Mouse (Mus musculus): ENCODE measurements around the gene Atp1a2. TPM values are rescaled to one million over a fixed set of nuclear protein-coding genes. Genes with fewer than 3 reads are reported as not detected.

Atp1a2 gene
- total and polyA plus RNA-seq, 2 experiments from 2014 or later: 27.1 to 130 TPM

DNA sequence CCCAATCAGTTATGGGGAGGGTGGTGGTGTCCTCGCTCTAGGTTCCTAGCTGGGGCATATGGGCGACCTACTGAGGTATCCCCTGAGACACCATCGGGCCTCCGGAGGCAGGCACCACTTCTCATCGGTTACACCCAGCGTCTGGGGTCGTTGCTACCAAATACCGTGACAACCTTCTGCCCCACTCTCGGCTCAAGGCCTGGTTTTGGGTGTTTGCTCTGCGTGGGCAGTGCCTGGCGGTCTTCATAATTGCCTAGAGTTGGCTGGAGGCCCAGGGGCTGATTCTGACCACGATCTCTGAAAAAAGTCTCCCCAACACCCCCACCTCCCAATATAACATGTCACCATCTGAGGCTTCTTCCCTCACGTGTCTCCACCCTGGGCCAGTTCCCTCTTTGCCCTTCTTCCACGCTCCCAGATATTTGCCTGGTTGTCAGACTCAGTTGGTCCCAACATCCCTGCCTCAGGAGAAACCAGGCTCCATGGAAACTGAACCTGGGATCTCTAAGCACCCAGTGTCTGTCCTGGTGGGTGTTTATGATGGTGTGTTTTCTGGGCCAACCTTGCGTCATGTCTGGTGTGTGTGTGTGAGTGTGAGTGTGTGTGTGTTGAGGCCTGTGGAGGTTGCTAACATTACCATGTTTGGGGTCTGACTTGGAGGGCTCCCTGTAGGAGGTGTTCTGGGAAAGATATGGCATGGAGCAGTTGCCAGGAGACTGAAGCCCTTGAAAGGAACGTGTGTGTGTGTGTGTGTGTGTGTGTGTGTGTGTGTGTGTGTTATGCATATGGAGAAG is 15.1 kb upstream of the Atp1a2 start:
- no peaks in the 10 kb centered on the region for H3K9me3 ChIP-seq (replicated peaks; ENCODE audit: control insufficient read depth, low read length)
- DNase-seq (ENCODE audit: low spot score): no peak

DNA sequence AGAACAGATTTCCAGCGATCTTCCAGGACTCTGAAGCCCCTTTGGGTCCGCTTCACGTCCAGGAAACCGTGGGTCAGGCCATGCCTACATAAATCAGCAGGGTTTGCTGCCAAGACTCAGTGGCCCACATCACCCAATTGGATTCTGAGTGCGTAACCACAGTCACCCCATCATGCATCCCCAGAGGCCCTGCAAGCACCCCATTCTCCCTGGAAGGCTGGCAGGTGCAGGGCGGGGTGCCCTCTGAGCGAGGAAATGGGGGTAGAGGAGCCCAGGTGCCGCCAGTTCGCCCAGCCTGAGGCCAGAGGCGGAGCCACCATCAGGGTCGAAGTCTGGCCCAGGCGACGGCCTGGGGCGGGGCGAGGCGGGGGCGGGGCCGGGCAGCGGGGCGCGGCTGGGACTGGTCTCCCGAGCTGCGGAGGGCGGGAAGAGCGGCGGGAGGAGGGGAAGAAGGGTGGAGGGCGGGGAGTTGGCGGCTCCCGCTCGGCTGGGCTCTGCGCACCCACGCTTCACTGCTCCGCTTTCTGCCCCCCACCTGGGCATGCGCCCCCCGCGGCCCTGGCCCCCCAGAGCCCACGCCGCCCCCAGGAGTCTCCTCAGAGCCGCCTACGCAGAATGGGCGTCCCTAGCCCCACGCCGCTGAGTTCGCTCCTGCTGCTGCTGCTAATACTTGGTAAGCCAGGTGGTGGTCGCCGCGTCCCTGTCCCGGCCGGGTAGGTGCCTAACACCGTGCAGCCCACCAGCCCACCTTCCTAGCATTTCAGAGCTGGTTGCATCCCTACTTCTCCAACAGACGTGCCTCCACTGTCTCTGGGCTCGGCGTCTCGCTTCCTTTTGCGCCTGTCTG is 14.3 kb upstream of the Atp1a2 start:
- peaks cover 4% of the 10 kb centered on the region; the same call in 1 of the 2 replicates for H3K4me1 ChIP-seq (ENCODE audit: control insufficient read depth, insufficient read depth)
- TF ChIP-seq CTCF (IDR thresholded peaks at IDR 0.05; ENCODE audit: low read depth): no peak
- TF ChIP-seq EP300 (IDR thresholded peaks at IDR 0.05; ENCODE audit: low read depth): no peak
- H3K9ac ChIP-seq (replicated peaks; ENCODE audit: low read depth, low read length): peak overlapping the region; percentile 68
- no peaks in the 10 kb centered on the region for H3K9me3 ChIP-seq (replicated peaks; ENCODE audit: control insufficient read depth, low read length)
- H3K4me3 ChIP-seq (ENCODE audit: low read depth, low read length): peak overlapping the region; percentile 66
- under 1% methylated on average over 35 of the region's 55 CpGs for WGBS
- peak overlapping the region; percentile 92 for H3K27ac ChIP-seq (ENCODE audit: low read depth)
- H3K36me3 ChIP-seq (replicated peaks; ENCODE audit: control insufficient read depth, insufficient read depth, low read length): no peaks in the 10 kb centered on the region
- peak overlapping the region; percentile 91 for H3K4me2 ChIP-seq (ENCODE audit: low read depth, low read length)
- ATAC-seq (ENCODE audit: insufficient read depth, low read depth): peak; percentile 80
- DNase-seq (ENCODE audit: low spot score): peak; percentile 88
- no peaks in the 10 kb centered on the region for H3K27me3 ChIP-seq (ENCODE audit: control insufficient read depth, insufficient read depth, low read length)

More for the DNA sequence above, 15.1 kb upstream of the Atp1a2 start:
- Histone ChIP-seq H3K27ac (ENCODE audit: low read depth) (no peak overlapping the region), H3K36me3 (replicated peaks; ENCODE audit: control insufficient read depth, insufficient read depth, low read length) (no peaks in the 10 kb centered on the region), H3K9ac (replicated peaks; ENCODE audit: low read depth, low read length) (peak overlapping the region; percentile 68), H3K4me1 (ENCODE audit: control insufficient read depth, insufficient read depth) (peaks cover 4% of the 10 kb centered on the region; the same call in 1 of the 2 replicates), H3K4me2 (ENCODE audit: low read depth, low read length) (peak overlapping the region; percentile 91), H3K4me3 (ENCODE audit: low read depth, low read length) (peak overlapping the region; percentile 66), H3K27me3 (ENCODE audit: control insufficient read depth, insufficient read depth, low read length) (no peaks in the 10 kb centered on the region)
- no peak for TF ChIP-seq EP300 (IDR thresholded peaks at IDR 0.05; ENCODE audit: low read depth)
- no peak for TF ChIP-seq CTCF (IDR thresholded peaks at IDR 0.05; ENCODE audit: low read depth)
- ATAC-seq (ENCODE audit: insufficient read depth, low read depth): 0 out of 2 replicates have a peak, but pooled peaks have one; percentile 0
- 18% methylated on average over 16 of the region's 16 CpGs for WGBS

DNA sequence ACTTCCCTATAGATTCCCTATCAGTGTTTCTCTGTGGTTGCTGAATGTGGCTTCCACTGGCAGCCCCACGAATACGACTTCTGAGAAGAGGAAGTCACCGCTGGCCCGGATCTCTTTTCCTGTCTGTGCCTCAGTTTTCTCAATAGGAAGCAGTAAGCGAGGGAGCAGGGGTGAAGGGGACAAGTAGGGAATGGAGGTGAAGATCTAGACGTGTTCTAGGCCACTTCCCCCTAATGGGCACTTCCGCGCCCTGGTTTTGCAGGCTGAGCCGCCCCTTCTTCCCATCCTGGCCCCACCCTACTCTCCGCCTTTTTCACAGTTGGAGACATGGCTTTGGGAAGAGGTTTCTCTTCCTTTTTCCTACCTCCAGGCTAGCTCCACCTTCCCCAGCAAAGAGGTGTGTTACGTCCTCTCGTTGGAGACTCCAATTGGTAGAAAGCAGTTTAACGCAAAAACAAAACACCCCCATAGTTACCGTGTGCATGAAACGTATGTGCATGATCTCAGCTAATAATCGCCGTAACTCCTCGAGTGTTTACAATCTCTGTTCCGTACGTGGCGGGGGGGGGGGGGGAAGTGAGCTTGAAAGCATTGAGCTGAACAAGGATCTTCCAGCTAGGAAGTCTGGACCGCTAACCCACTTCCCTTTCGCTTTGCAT is 13.5 kb upstream of the Atp1a2 start:
- peak; percentile 26 for ATAC-seq (ENCODE audit: insufficient read depth, low read depth)
- Histone ChIP-seq H3K9ac (replicated peaks; ENCODE audit: low read depth, low read length) (peak overlapping the region; percentile 68), H3K36me3 (replicated peaks; ENCODE audit: control insufficient read depth, insufficient read depth, low read length) (no peaks in the 10 kb centered on the region), H3K4me2 (ENCODE audit: low read depth, low read length) (peak overlapping the region; percentile 91), H3K27me3 (ENCODE audit: control insufficient read depth, insufficient read depth, low read length) (no peaks in the 10 kb centered on the region), H3K9me3 (replicated peaks; ENCODE audit: control insufficient read depth, low read length) (no peaks in the 10 kb centered on the region), H3K4me1 (ENCODE audit: control insufficient read depth, insufficient read depth) (peaks cover 4% of the 10 kb centered on the region; the same call in 1 of the 2 replicates), H3K4me3 (ENCODE audit: low read depth, low read length) (peak overlapping the region; percentile 66), H3K27ac (ENCODE audit: low read depth) (peak overlapping the region; percentile 92)
- no peak for TF ChIP-seq EP300 (IDR thresholded peaks at IDR 0.05; ENCODE audit: low read depth)
- TF ChIP-seq CTCF (IDR thresholded peaks at IDR 0.05; ENCODE audit: low read depth): no peak
- WGBS: 5% methylated on average over 23 of the region's 23 CpGs
- peak; percentile 72 for DNase-seq (ENCODE audit: low spot score)

DNA sequence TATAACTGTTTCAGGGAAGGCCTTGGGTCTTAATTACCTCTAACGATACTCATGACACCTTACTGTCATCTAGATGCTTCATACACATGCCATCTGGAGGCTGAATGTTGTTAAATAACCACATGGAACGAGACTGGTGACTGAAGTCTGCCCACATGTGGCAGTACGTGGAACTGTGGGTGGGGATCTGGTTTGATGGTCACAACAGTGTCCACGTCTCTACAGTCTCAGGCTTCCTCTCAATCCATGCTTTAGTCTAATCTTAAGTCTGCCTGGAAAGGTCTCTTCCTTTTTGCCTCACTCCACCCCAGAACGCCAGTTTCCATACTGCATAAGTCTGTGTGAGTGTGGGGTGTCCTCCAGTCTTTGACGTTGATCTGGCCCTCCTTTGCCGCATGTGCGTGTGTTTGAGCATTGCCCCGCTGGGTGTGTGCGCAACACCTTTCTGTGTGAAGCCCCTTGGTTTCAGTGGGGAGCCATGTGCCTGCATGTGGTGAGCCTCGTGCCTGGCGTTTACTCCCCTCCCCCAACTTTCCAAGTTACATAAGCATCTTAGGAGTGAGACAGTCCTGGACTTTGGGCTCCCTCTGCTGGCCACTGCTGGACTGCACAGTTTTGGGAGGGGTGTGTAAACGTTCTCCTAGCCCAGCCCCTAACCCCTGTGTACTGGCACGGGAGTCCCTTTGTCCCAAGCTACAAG is 12.0 kb upstream of the Atp1a2 start:
- peaks cover 4% of the 10 kb centered on the region; the same call in 1 of the 2 replicates for H3K4me1 ChIP-seq (ENCODE audit: control insufficient read depth, insufficient read depth)
- WGBS: under 1% methylated on average over 14 of the region's 14 CpGs

More for the DNA sequence above, 12.0 kb upstream of the Atp1a2 start:
- TF ChIP-seq EP300 (IDR thresholded peaks at IDR 0.05; ENCODE audit: low read depth) (peak; percentile 98), CTCF (IDR thresholded peaks at IDR 0.05; ENCODE audit: low read depth) (peak; percentile 99)
- H3K9me3 ChIP-seq (replicated peaks; ENCODE audit: control insufficient read depth, low read length): no peaks in the 10 kb centered on the region
- peak overlapping the region; percentile 68 for H3K4me2 ChIP-seq (ENCODE audit: low read depth, low read length)
- ATAC-seq (ENCODE audit: insufficient read depth, low read depth) (peak; percentile 76), DNase-seq (ENCODE audit: low spot score) (peak; percentile 90)
- peak overlapping the region; percentile 30 for H3K4me3 ChIP-seq (ENCODE audit: low read depth, low read length)
- peak overlapping the region; percentile 45; the same call in 1 of the 2 replicates for H3K9ac ChIP-seq (replicated peaks; ENCODE audit: low read depth, low read length)
- H3K27ac ChIP-seq (ENCODE audit: low read depth): peak overlapping the region; percentile 92
- H3K36me3 ChIP-seq (replicated peaks; ENCODE audit: control insufficient read depth, insufficient read depth, low read length): no peaks in the 10 kb centered on the region
- H3K27me3 ChIP-seq (ENCODE audit: control insufficient read depth, insufficient read depth, low read length): no peaks in the 10 kb centered on the region
